Mouse (Mus musculus): ENCODE results near the gene Fam43a. TPM values are rescaled to one million over a fixed set of nuclear protein-coding genes. Genes with fewer than 3 reads are reported as not detected.
A peak's percentile ranks its signal among the peaks of the same experiment; 100 is the strongest.

Fam43a gene
- polyA plus RNA-seq, 1 experiment: 46.2 TPM

- DNase-seq: peak; percentile 26
- 30% methylated on average over 9 of the region's 9 CpGs for WGBS
- TF ChIP-seq CTCF (IDR thresholded peaks at IDR 0.05; ENCODE audit: insufficient read depth, low read length) (no peak), POLR2A (IDR thresholded peaks at IDR 0.05; ENCODE audit: borderline replicate concordance, extremely low read depth, low read depth, low read length) (peak; percentile 58; the same call in 1 of the 2 replicates)
- Histone ChIP-seq H3K4me1 (ENCODE audit: control insufficient read depth, insufficient read depth, low read length) (peaks cover 14% of the 10 kb centered on the region), H3K4me3 (replicated peaks; ENCODE audit: extremely low read depth, low read depth, low read length) (no peak overlapping the region)
Measured at GRCm38 (mm10) chr16:30603531-30603842, 4.0 kb downstream of the Fam43a start.

DNA sequence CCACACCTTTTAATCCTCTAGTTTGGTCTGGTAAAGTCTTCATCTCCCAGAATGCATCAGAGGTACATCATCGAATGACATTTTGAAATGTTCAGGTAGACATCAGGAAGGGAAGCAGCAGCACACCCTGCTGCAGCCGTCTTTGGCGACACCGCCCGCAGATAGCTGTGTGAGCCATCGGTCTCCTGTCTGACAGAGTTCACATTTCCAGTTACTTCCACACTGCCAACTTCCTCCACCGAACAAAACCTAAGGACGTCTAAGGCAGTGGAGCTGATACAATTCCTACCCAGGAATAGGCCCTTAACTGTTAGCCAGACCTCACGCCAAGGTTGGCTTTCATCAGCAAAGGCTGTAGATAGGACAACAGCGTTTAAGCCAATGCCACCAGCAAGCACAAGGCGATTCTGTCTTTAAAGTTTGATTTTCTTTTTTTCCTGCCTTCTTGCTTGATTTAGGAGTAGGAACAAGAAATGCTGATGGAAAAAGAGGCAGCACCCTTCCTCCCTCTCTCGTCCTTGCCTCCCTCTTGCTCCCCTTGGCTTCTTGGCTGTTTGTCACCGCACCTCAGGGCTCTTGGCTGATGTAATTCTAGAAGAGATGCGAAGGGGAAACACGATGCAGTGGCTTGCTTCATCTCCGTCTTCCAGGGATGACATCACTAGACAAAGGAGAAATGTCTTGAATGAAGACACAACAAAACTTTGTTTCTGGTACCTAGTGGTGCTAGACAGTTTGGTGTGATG, 4.7 kb downstream of the Fam43a start:
- Histone ChIP-seq H3K4me1 (ENCODE audit: control insufficient read depth, insufficient read depth, low read length) (peaks cover 14% of the 10 kb centered on the region), H3K4me3 (replicated peaks; ENCODE audit: extremely low read depth, low read depth, low read length) (no peak overlapping the region)
- 45% methylated on average over 16 of the region's 16 CpGs for WGBS
- no peak for DNase-seq
- TF ChIP-seq CTCF (IDR thresholded peaks at IDR 0.05; ENCODE audit: insufficient read depth, low read length): no peak
- no peak for TF ChIP-seq POLR2A (IDR thresholded peaks at IDR 0.05; ENCODE audit: borderline replicate concordance, extremely low read depth, low read depth, low read length)

DNA sequence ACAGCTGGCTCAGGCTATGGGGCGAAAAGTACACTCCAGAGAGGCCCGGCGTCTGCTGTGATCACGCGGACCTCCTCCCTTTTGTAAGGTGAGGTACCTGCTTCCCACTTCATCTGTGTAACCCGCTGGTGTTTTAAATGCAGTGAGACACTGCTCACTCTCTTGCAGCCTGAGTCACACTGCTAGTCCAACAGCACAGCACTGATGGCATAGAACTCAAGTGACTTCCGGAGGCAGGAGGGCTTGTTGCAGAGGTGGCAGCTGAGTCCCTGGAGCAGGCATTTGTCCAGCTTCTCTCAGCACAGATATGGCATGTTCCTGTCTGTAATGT, 5.2 kb downstream of the Fam43a start:
- WGBS: 59% methylated on average over 7 of the region's 7 CpGs
- DNase-seq: no peak
- Histone ChIP-seq H3K4me1 (ENCODE audit: control insufficient read depth, insufficient read depth, low read length) (peaks cover 14% of the 10 kb centered on the region), H3K4me3 (replicated peaks; ENCODE audit: extremely low read depth, low read depth, low read length) (no peak overlapping the region)
- TF ChIP-seq POLR2A (IDR thresholded peaks at IDR 0.05; ENCODE audit: borderline replicate concordance, extremely low read depth, low read depth, low read length) (no peak), CTCF (IDR thresholded peaks at IDR 0.05; ENCODE audit: insufficient read depth, low read length) (no peak)

DNA sequence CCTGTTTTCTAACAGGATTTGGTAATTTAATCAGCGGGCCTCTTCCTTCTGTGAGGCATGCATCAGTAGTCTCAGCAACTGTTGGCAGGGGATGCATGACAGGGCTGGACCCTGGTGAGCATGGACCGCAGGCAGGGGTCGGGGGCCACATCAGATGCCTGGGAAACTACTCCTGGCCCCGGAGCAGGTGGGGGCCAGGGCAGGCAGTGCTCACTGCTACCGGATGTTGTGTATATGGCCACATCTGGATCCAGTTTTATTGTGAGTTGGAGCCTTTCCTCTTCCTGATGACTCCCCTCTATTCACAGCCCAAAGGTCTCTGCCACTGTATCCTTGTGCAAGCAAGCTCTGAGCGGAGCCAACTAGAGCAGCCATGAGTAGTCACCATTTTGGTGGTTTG, 6.0 kb downstream of the Fam43a start:
- no peak for DNase-seq
- WGBS: 57% methylated on average over 6 of the region's 6 CpGs
- Histone ChIP-seq H3K4me3 (replicated peaks; ENCODE audit: extremely low read depth, low read depth, low read length) (no peak overlapping the region), H3K4me1 (ENCODE audit: control insufficient read depth, insufficient read depth, low read length) (peaks cover 14% of the 10 kb centered on the region)
- TF ChIP-seq POLR2A (IDR thresholded peaks at IDR 0.05; ENCODE audit: borderline replicate concordance, extremely low read depth, low read depth, low read length) (no peak), CTCF (IDR thresholded peaks at IDR 0.05; ENCODE audit: insufficient read depth, low read length) (no peak)

- peaks cover 9% of the 10 kb centered on the region for H3K4me1 ChIP-seq (ENCODE audit: control insufficient read depth, insufficient read depth, low read length)
- no peak overlapping the region for H3K4me3 ChIP-seq (replicated peaks; ENCODE audit: extremely low read depth, low read depth, low read length)
- no peak for DNase-seq
- WGBS: 80% methylated on average over 3 of the region's 3 CpGs
- no peak for TF ChIP-seq CTCF (IDR thresholded peaks at IDR 0.05; ENCODE audit: insufficient read depth, low read length)
- no peak for TF ChIP-seq POLR2A (IDR thresholded peaks at IDR 0.05; ENCODE audit: borderline replicate concordance, extremely low read depth, low read depth, low read length)
Measured at GRCm38 (mm10) chr16:30607868-30608267, 8.3 kb downstream of the Fam43a start.

DNA sequence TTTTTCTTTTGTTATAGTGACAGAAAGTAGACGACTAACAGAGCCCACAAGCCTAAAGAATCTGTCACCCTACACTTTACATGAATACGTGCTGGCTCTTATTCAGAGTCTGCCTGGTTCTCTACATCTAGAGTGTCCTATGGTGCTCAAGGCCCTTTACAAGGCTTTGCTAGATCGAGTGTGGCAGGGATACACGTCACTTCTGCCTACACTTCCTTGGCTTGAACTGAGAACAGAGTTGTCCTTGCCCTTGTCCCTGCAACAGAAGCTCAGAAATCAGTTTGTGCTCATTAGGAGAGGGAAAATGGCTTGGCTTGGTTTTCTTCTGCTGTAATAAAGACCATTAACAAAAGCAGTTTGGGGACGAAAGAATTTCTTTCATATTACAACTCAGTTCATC, 11.8 kb downstream of the Fam43a start:
- 71% methylated on average over 5 of the region's 5 CpGs for WGBS
- Histone ChIP-seq H3K4me1 (ENCODE audit: control insufficient read depth, insufficient read depth, low read length) (no peaks in the 10 kb centered on the region), H3K4me3 (replicated peaks; ENCODE audit: extremely low read depth, low read depth, low read length) (no peak overlapping the region)
- no peak for TF ChIP-seq CTCF (IDR thresholded peaks at IDR 0.05; ENCODE audit: insufficient read depth, low read length)
- no peak for DNase-seq

DNA sequence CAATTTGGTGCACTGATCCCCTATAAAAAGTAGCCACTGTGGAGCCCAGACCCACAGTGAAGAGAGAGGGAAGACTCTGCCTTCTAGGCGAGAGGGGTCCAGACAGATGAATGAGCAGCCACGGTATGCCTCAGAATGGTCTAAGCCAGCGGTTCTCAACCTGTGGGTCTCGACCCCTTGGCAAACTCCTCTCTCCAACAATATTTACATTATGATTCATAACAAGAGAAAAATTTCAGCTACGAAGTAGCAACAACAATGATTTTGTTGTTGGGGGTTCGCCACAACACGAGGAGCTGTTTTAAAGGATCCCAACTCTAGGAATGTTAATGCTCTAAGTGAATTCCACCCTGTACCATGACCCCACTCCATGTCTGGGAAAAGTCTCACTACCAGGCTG, 13.6 kb downstream of the Fam43a start:
- TF ChIP-seq POLR2A (IDR thresholded peaks at IDR 0.05; ENCODE audit: borderline replicate concordance, extremely low read depth, low read depth, low read length): no peak
- no peak for TF ChIP-seq CTCF (IDR thresholded peaks at IDR 0.05; ENCODE audit: insufficient read depth, low read length)
- Histone ChIP-seq H3K4me3 (replicated peaks; ENCODE audit: extremely low read depth, low read depth, low read length) (no peak overlapping the region), H3K4me1 (ENCODE audit: control insufficient read depth, insufficient read depth, low read length) (no peaks in the 10 kb centered on the region)
- 61% methylated on average over 7 of the region's 7 CpGs for WGBS
- no peak for DNase-seq

GRCm38 (mm10) chr16:30614122-30614521, 14.6 kb downstream of the Fam43a start:
- no peaks in the 10 kb centered on the region for H3K4me1 ChIP-seq (ENCODE audit: control insufficient read depth, insufficient read depth, low read length)
- no peak for TF ChIP-seq POLR2A (IDR thresholded peaks at IDR 0.05; ENCODE audit: borderline replicate concordance, extremely low read depth, low read depth, low read length)
- no peak for TF ChIP-seq CTCF (IDR thresholded peaks at IDR 0.05; ENCODE audit: insufficient read depth, low read length)
- no peak overlapping the region for H3K4me3 ChIP-seq (replicated peaks; ENCODE audit: extremely low read depth, low read depth, low read length)
- DNase-seq: no peak
- WGBS: 36% methylated on average over 5 of the region's 5 CpGs

GRCm38 (mm10) chr16:30614705-30615317, 15.3 kb downstream of the Fam43a start:
- no peak for TF ChIP-seq CTCF (IDR thresholded peaks at IDR 0.05; ENCODE audit: insufficient read depth, low read length)
- no peak for TF ChIP-seq POLR2A (IDR thresholded peaks at IDR 0.05; ENCODE audit: borderline replicate concordance, extremely low read depth, low read depth, low read length)
- WGBS: 49% methylated on average over 6 of the region's 6 CpGs
- Histone ChIP-seq H3K4me3 (replicated peaks; ENCODE audit: extremely low read depth, low read depth, low read length) (no peak overlapping the region), H3K4me1 (ENCODE audit: control insufficient read depth, insufficient read depth, low read length) (no peaks in the 10 kb centered on the region)
- no peak for DNase-seq

DNA sequence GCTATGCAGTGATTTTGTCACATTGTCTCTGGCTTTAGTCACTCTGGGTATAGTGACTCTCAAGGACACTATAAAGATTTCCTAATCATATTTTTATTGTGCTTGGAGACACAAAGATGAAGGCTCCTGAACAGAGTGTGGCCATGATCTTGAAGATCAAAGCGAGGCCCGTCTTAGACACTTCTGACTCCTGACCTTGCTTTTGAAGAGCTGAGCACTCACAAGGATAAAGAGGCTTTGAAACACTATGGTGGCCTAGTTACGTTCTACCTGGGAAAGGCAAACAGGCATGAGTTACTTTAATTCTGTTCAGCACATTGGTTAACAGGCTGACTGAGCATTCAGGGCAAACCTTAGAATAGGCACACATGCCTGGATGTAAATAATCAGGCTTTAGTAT, 16.8 kb downstream of the Fam43a start:
- Histone ChIP-seq H3K4me1 (ENCODE audit: control insufficient read depth, insufficient read depth, low read length) (no peaks in the 10 kb centered on the region), H3K4me3 (replicated peaks; ENCODE audit: extremely low read depth, low read depth, low read length) (no peak overlapping the region)
- DNase-seq: no peak
- WGBS: 75% methylated on average over 3 of the region's 3 CpGs
- TF ChIP-seq POLR2A (IDR thresholded peaks at IDR 0.05; ENCODE audit: borderline replicate concordance, extremely low read depth, low read depth, low read length) (no peak), CTCF (IDR thresholded peaks at IDR 0.05; ENCODE audit: insufficient read depth, low read length) (no peak)
